Mouse (Mus musculus) myocyte (in vitro differentiated cells): ENCODE results near the gene Olfr958. TPM values are rescaled to one million over a fixed set of nuclear protein-coding genes. Genes with fewer than 3 reads are reported as not detected.

Source experiments
- H3K27me3 ChIP-seq: one replicate; pipeline ENCODE4 v1.6.1; 2011; ENCODE audit not compliant: control insufficient read depth, insufficient read depth, insufficient read length
- H3K36me3 ChIP-seq: one replicate; pipeline ENCODE4 v1.6.1; 2011; ENCODE audit not compliant: control insufficient read depth, insufficient read depth
- H3K4me2 ChIP-seq: one replicate; pipeline ENCODE4 v1.6.1; 2011; ENCODE audit warnings: low read depth, control low read depth
- H3K4me3 ChIP-seq: one replicate; pipeline ENCODE4 v1.5.1; 2011; ENCODE audit warnings: mild to moderate bottlenecking, control low read depth, moderate library complexity
- H3K79me2 ChIP-seq: one replicate; pipeline ENCODE4 v1.6.1; 2011; ENCODE audit not compliant: control insufficient read depth, insufficient read depth
- H3ac ChIP-seq: one replicate; pipeline ENCODE4 v1.6.1; 2011; ENCODE audit not compliant: control insufficient read depth, insufficient read length
- CEBPB ChIP-seq: IDR thresholded peaks from 2 replicates; pipeline ENCODE4 v1.6.1; 2011; ENCODE audit warnings: mild to moderate bottlenecking, moderate library complexity; ENCODE audit not compliant: poor library complexity, insufficient read depth, severe bottlenecking
- E2F4 ChIP-seq: IDR thresholded peaks from one replicate; pipeline ENCODE4 v1.6.1; 2011; ENCODE audit warnings: mild to moderate bottlenecking, control low read depth, moderate library complexity; ENCODE audit not compliant: insufficient read depth
- MAX ChIP-seq: IDR thresholded peaks from one replicate; pipeline ENCODE4 v1.6.1; 2011; ENCODE audit warnings: low read depth, mild to moderate bottlenecking, control low read depth
- MYOD1 ChIP-seq, 3 experiments: IDR thresholded peaks; one replicate each; pipeline ENCODE4 v1.6.1; 2011; ENCODE audit warnings: control low read depth in 2 of 3, low read depth in 2 of 3, mild to moderate bottlenecking in 2 of 3, moderate library complexity in 1 of 3; ENCODE audit not compliant: insufficient read length in 2 of 3, control insufficient read depth in 1 of 3
- MYOG ChIP-seq, 3 experiments: IDR thresholded peaks; one replicate each; pipeline ENCODE4 v1.6.1; 2011; ENCODE audit warnings: control low read depth in 2 of 3, low read depth in 2 of 3, mild to moderate bottlenecking in 2 of 3; ENCODE audit not compliant: insufficient read length in 2 of 3, control insufficient read depth in 1 of 3, insufficient read depth in 1 of 3
- POLR2A ChIP-seq: IDR thresholded peaks from one replicate; pipeline ENCODE4 v1.6.1; 2011; ENCODE audit warnings: low read depth, mild to moderate bottlenecking, control low read depth, moderate library complexity; ENCODE audit not compliant: insufficient read length
- POLR2AphosphoS2 ChIP-seq: IDR thresholded peaks from one replicate; pipeline ENCODE4 v1.6.1; 2011; ENCODE audit warnings: low read depth, control low read depth; ENCODE audit not compliant: insufficient read length
- REST ChIP-seq: IDR thresholded peaks from one replicate; pipeline ENCODE4 v1.6.1; 2011; ENCODE audit warnings: mild to moderate bottlenecking, control low read depth, moderate library complexity; ENCODE audit not compliant: insufficient read depth, insufficient read length
- SRF ChIP-seq: IDR thresholded peaks from one replicate; pipeline ENCODE4 v1.6.1; 2011; ENCODE audit warnings: low read depth; ENCODE audit not compliant: control insufficient read depth, insufficient read length
- TCF12 ChIP-seq: IDR thresholded peaks from one replicate; pipeline ENCODE4 v1.6.1; 2011; ENCODE audit warnings: mild to moderate bottlenecking, control low read depth; ENCODE audit not compliant: poor library complexity, insufficient read depth, severe bottlenecking
- TCF3 ChIP-seq: IDR thresholded peaks from one replicate; pipeline ENCODE4 v1.6.1; 2011; ENCODE audit warnings: low read depth, control low read depth; ENCODE audit not compliant: insufficient read length
- USF1 ChIP-seq: IDR thresholded peaks from one replicate; pipeline ENCODE4 v1.6.1; 2011; ENCODE audit warnings: low read depth, mild to moderate bottlenecking, control low read depth, moderate library complexity
- polyA plus RNA-seq: library from polyadenylated mRNA; unstranded; fragments of >200 nt; fragmentation: generic; extraction: Trizol; gene quantifications from one replicate; pipeline ENCODE4 v1.2.1, GENCODE M21; 2012; ENCODE audit warnings: missing spikeins

The Olfr958 gene
- polyA plus RNA-seq, 1 experiment = not detected

DNA sequence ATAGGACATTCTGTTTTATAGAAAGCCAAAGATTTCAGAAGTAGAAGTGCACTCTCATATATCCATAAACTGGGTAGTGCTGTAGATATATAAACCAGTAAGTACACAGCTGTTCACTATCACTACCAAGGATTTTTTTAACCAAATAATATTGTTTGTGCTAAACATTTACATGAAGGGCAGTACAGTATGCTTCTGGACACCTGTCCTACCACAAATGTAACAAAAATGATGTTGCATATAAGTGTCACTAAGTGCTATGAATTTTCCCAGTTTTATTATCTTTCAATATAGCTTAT lies 4.4 kb upstream of the Olfr958 start:
- Histone ChIP-seq H3K4me3 (no peak overlapping the region), H3K27me3 (no peaks in the 10 kb centered on the region), H3ac (no peak overlapping the region), H3K36me3 (no peaks in the 10 kb centered on the region), H3K4me2 (no peak overlapping the region), H3K79me2 (no peaks in the 10 kb centered on the region)
- TF ChIP-seq USF1 = no peak
- TF ChIP-seq POLR2A = no peak

DNA sequence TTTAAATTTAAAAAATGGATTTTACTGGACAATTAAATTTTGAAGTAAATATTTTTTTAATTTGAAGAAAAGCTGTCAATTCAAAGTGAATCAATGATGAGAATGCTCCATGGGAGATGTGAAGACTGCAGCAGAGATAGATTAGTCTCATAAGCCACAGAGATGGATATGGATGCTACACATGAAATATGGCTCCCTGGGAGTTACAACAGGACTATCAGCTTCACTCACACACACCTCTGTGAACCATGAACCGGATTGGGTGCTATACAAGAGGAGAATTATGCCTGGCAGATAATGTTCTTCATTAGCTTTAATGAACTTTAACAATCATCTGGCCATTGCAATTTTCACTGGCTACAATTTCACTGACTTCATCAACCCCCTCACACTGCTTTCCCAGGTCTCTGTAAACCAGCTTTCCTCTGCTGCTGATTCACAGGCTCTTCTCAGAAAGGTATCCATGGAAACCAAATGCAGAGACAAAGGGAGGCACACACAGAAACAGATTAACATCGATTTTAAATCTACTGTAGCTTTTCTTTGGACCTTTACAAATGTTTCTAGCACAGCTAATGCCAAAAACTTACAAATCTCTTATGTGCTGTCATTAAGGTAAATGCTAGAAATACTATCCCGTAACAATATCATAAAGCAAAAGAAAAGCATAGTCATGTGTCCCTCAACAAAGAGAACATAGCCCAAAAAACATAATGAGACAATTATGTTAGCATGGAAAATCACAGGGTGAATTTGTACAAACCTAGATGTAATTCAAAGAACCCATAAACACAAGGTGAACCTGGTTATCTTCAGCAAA lies 3.9 kb upstream of the Olfr958 start:
- Histone ChIP-seq H3K27me3 (no peaks in the 10 kb centered on the region), H3ac (no peak overlapping the region), H3K79me2 (no peaks in the 10 kb centered on the region), H3K36me3 (no peaks in the 10 kb centered on the region), H3K4me3 (no peak overlapping the region), H3K4me2 (no peak overlapping the region)
- TF ChIP-seq POLR2A = no peak
- TF ChIP-seq TCF12 = no peak
- TF ChIP-seq SRF = no peak

- TF ChIP-seq MYOD1 (IDR thresholded peaks at IDR 0.05; ENCODE audit: control insufficient read depth in 1 of 3, insufficient read length in 2 of 3, low read depth in 2 of 3) (no peak), REST (no peak), SRF (no peak), USF1 (no peak), CEBPB (no peak), TCF3 (no peak)
- Histone ChIP-seq H3K4me2 (no peak overlapping the region), H3K27me3 (no peaks in the 10 kb centered on the region), H3K4me3 (no peak overlapping the region), H3K36me3 (no peaks in the 10 kb centered on the region), H3K79me2 (no peaks in the 10 kb centered on the region), H3ac (no peak overlapping the region)
Observed at GRCm38 (mm10) chr9:39550806-39551205, 3.0 kb downstream of the Olfr958 start.

DNA sequence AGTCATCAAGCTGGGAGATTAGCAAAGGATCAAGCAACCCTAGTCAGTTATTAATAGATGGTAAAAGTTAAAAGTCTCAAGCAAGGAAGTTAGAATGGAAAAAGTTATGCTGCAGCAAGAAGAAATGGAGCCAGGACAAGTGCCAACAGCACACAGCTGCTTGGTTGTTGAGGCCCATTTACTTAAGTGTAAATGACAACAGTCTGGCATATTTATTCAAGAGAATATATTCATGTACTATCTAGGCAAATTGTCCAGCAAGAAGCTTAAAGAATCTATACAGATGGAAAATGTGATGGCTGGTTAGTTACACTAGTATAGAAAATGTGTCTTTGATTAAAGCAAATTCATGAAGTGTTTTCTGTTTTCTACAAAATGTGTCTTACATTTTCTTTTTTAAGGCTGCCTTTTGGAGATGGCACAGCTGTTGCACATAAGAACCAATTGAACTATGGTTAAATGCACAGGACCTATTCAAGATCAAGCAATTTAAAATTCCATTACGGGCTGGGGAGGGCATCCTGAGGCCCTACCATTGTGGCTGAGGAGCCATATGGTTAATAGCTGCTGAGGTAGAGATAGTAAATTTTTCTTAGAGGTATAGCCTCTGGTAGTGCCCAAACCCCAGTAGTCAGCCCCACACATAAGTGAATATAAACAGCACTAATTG lies 30.1 kb downstream of the Olfr958 start:
- Histone ChIP-seq H3K4me3 (no peak overlapping the region), H3K27me3 (no peaks in the 10 kb centered on the region), H3ac (no peak overlapping the region), H3K36me3 (no peaks in the 10 kb centered on the region), H3K4me2 (no peak overlapping the region), H3K79me2 (no peaks in the 10 kb centered on the region)
- TF ChIP-seq REST (no peak), E2F4 (no peak), USF1 (no peak), POLR2A (no peak), CEBPB (no peak), SRF (no peak), MAX (no peak), TCF12 (no peak), TCF3 (no peak), POLR2AphosphoS2 (no peak), MYOG (IDR thresholded peaks at IDR 0.05; ENCODE audit: control insufficient read depth in 1 of 3, insufficient read depth in 1 of 3, insufficient read length in 2 of 3, low read depth in 2 of 3) (no peak), MYOD1 (IDR thresholded peaks at IDR 0.05; ENCODE audit: control insufficient read depth in 1 of 3, insufficient read length in 2 of 3, low read depth in 2 of 3) (no peak)

DNA sequence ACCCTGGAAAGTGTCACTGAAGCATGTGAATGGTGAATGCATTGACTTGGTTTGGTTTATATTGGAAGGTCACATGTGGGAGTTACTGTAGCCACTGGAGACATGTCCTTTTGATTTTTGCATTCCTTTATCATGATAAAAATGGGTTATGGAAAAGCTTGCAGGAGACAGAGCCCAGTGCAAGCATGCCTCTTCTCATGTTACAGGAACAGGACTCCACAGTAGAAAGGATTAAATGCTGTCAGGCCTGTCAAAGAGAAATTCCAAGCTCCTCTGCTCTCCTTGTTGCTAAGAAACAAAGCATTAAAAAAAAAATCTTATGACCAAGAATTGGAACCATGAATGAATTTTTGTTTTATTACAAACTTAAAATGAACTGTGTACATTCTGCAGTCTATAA lies 35.3 kb downstream of the Olfr958 start:
- no peak for TF ChIP-seq POLR2AphosphoS2
- no peak for TF ChIP-seq MYOD1 (IDR thresholded peaks at IDR 0.05; ENCODE audit: control insufficient read depth in 1 of 3, insufficient read length in 2 of 3, low read depth in 2 of 3)
- TF ChIP-seq CEBPB = no peak
- TF ChIP-seq USF1 = no peak
- TF ChIP-seq E2F4 = no peak
- no peak for TF ChIP-seq MYOG (IDR thresholded peaks at IDR 0.05; ENCODE audit: control insufficient read depth in 1 of 3, insufficient read depth in 1 of 3, insufficient read length in 2 of 3, low read depth in 2 of 3)
- TF ChIP-seq TCF3 = no peak
- no peak for TF ChIP-seq TCF12
- TF ChIP-seq SRF = no peak
- no peak for TF ChIP-seq REST
- no peak for TF ChIP-seq POLR2A
- no peak for TF ChIP-seq MAX
- Histone ChIP-seq H3ac (no peak overlapping the region), H3K27me3 (no peaks in the 10 kb centered on the region), H3K4me2 (no peak overlapping the region), H3K79me2 (no peaks in the 10 kb centered on the region), H3K36me3 (no peaks in the 10 kb centered on the region), H3K4me3 (no peak overlapping the region)
